Mouse (Mus musculus) adipocyte (in vitro differentiated cells): ENCODE measurements at regions not wholly inside any gene's neighbourhood (a gene's known extent, or its start where the extent isn't known, plus 50 kb on each side); places are given as distances from the start of the nearest gene placed in this dataset.

Source experiments
- DNase-seq: peaks from one replicate; pipeline ENCODE4 v3.0.0-alpha.2; 2016; ENCODE audit warnings: low spot score

- no peak for DNase-seq
Observed at GRCm38 (mm10) chr7:51790690-51791560, 70.9 kb upstream of the Gas2 start.

- no peak for DNase-seq
Observed at GRCm38 (mm10) chr7:51791561-51791863, 70.3 kb upstream of the Gas2 start.
